Mouse (Mus musculus) intestine, embryonic 14.5 days (tissue): Measurements from ENCODE around the gene Dok4. TPM values are rescaled to one million over a fixed set of nuclear protein-coding genes. Genes with fewer than 3 reads are reported as not detected.
"Not testable (repeated sequence)": the region's sequence is repeated elsewhere in the genome, so short reads cannot be mapped to it uniquely, and the experiment has no call there.

Experiments used
- ATAC-seq: fragments of 200-750 bp; cut with Nextera tagmentation; replicated peaks from 2 replicates; pipeline ENCODE4 v1.8.0; 2017; ENCODE audit warnings: low read depth, moderate number of reproducible peaks, moderate TSS enrichment, moderate library complexity; ENCODE audit not compliant: low FRiP score, low TSS enrichment
- DNase-seq: peaks from one replicate; pipeline ENCODE4 v3.0.0-alpha.2; 2018; ENCODE audit warnings: low spot score
- H3K27ac ChIP-seq: fragments of 300-500 bp; sonication (generic); 2 replicates; pipeline ENCODE4 v1.5.1; 2014; ENCODE audit warnings: low read depth, mild to moderate bottlenecking, control low read depth
- H3K27me3 ChIP-seq: fragments of 300-500 bp; sonication (generic); replicated peaks from 2 replicates; pipeline ENCODE4 v1.6.1; 2014; ENCODE audit warnings: low read length, control low read depth; ENCODE audit not compliant: control insufficient read depth, insufficient read depth
- H3K36me3 ChIP-seq: fragments of 300-500 bp; sonication (generic); 2 replicates; pipeline ENCODE4 v1.6.1; 2014; ENCODE audit warnings: low read length, control low read depth; ENCODE audit not compliant: control insufficient read depth, insufficient read depth
- H3K4me1 ChIP-seq: fragments of 300-500 bp; sonication (generic); replicated peaks from 2 replicates; pipeline ENCODE4 v1.6.1; 2014; ENCODE audit warnings: low read length, control low read depth, mixed read lengths; ENCODE audit not compliant: control insufficient read depth, insufficient read depth
- H3K4me2 ChIP-seq: fragments of 300-500 bp; sonication (generic); 2 replicates; pipeline ENCODE4 v1.6.1; 2014; ENCODE audit warnings: low read length
- H3K4me3 ChIP-seq: fragments of 300-500 bp; sonication (generic); 2 replicates; pipeline ENCODE4 v1.5.1; 2014; ENCODE audit warnings: low read depth, low read length, control low read depth, mixed read lengths
- H3K9ac ChIP-seq: fragments of 300-500 bp; sonication (generic); 2 replicates; pipeline ENCODE4 v1.6.1; 2014; ENCODE audit warnings: mild to moderate bottlenecking, low read length
- H3K9me3 ChIP-seq: fragments of 300-500 bp; sonication (generic); 2 replicates; pipeline ENCODE4 v1.6.1; 2016; ENCODE audit warnings: low read length, control low read depth; ENCODE audit not compliant: control insufficient read depth
- WGBS: fragments of 180-500 bp; shearing (Covaris S2); extraction: QIAGEN DNeasy Blood & Tissue Kit; methylation state at CpG from one replicate; pipeline ENCODE4 v1.1.7; 2014; 5-methylcytosine and 5-hydroxymethylcytosine counted together
- polyA plus RNA-seq: library from polyadenylated mRNA; unstranded; fragments of >200 nt; fragmentation: Nextera tagmentation; extraction: Ambion mirVana; gene quantifications from 2 replicates; pipeline ENCODE4 v1.2.1, GENCODE M21; 2014

The Dok4 gene
- polyA plus RNA-seq, 1 experiment from 2014 or later: 27.7 TPM

- no peak for ATAC-seq
- H3K36me3 ChIP-seq: peaks cover 48% of the 10 kb centered on the region
Measured at GRCm38 (mm10) chr8:94866921-94867320, 9.2 kb downstream of the Dok4 start.

DNA sequence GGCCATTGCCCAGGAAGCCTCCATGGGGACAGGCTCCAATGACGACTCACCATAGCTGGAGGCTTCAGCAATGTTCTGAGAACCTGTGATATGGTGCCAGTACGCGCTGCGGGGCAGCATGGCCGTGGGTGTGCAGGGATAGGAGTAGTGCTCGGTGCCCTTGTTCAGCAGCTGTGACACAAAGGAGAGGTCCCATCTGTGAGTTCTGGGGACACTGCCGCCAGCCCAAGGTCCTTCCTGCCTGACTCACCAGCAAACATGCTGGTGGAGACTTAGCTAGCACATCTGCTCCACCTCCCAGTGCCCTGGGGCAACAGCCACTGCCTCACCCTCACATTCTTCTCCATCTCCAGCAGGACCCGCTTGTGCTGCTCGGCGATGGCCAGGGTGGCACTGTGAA is 10.8 kb downstream of the Dok4 start:
- H3K9ac ChIP-seq: no peak overlapping the region
- H3K36me3 ChIP-seq: peaks cover 63% of the 10 kb centered on the region
- 85% methylated on average over 10 of the region's 10 CpGs for WGBS

More at GRCm38 (mm10) chr8:94866921-94867320, 9.2 kb downstream of the Dok4 start:
- Histone ChIP-seq H3K4me3 (no peak overlapping the region), H3K4me2 (no peak overlapping the region), H3K27ac (no peak overlapping the region), H3K27me3 (no peaks in the 10 kb centered on the region), H3K9me3 (no peaks in the 10 kb centered on the region), H3K4me1 (peaks cover 18% of the 10 kb centered on the region), H3K9ac (no peak overlapping the region)
- 89% methylated on average over 9 of the region's 9 CpGs for WGBS
- no peak for DNase-seq

GRCm38 (mm10) chr8:94863897-94864673 is 12.0 kb downstream of the Dok4 start:
- no peak overlapping the region for H3K4me3 ChIP-seq
- H3K4me1 ChIP-seq: 0 out of 2 replicates have a peak, but pooled peaks cover 3% of the 10 kb centered on the region
- peaks cover 67% of the 10 kb centered on the region for H3K36me3 ChIP-seq
- no peak overlapping the region for H3K27ac ChIP-seq
- H3K4me2 ChIP-seq: no peak overlapping the region
- H3K9ac ChIP-seq: no peak overlapping the region
- WGBS: 70% methylated on average over 10 of the region's 10 CpGs
- ATAC-seq (no peak), DNase-seq (no peak)
- H3K27me3 ChIP-seq: no peaks in the 10 kb centered on the region
- no peaks in the 10 kb centered on the region for H3K9me3 ChIP-seq

More for the DNA sequence above, 10.8 kb downstream of the Dok4 start:
- H3K27ac ChIP-seq: no peak overlapping the region
- no peak overlapping the region for H3K4me2 ChIP-seq
- no peak overlapping the region for H3K4me3 ChIP-seq
- no peak for ATAC-seq
- 0 out of 2 replicates have a peak, but pooled peaks cover 6% of the 10 kb centered on the region for H3K4me1 ChIP-seq
- DNase-seq: no peak
- no peaks in the 10 kb centered on the region for H3K27me3 ChIP-seq
- H3K9me3 ChIP-seq: no peaks in the 10 kb centered on the region

- no peak overlapping the region for H3K4me3 ChIP-seq
- ATAC-seq (no peak), DNase-seq (no peak)
- peaks cover 67% of the 10 kb centered on the region for H3K36me3 ChIP-seq
- WGBS: 83% methylated on average over 12 of the region's 12 CpGs
- H3K9ac ChIP-seq: no peak overlapping the region
- H3K9me3 ChIP-seq: no peaks in the 10 kb centered on the region
- no peak overlapping the region for H3K27ac ChIP-seq
- H3K4me2 ChIP-seq: no peak overlapping the region
- peaks cover 13% of the 10 kb centered on the region; the same call in 1 of the 2 replicates for H3K4me1 ChIP-seq
- H3K27me3 ChIP-seq: no peaks in the 10 kb centered on the region
Measured at GRCm38 (mm10) chr8:94862487-94863220, 13.5 kb downstream of the Dok4 start.

DNA sequence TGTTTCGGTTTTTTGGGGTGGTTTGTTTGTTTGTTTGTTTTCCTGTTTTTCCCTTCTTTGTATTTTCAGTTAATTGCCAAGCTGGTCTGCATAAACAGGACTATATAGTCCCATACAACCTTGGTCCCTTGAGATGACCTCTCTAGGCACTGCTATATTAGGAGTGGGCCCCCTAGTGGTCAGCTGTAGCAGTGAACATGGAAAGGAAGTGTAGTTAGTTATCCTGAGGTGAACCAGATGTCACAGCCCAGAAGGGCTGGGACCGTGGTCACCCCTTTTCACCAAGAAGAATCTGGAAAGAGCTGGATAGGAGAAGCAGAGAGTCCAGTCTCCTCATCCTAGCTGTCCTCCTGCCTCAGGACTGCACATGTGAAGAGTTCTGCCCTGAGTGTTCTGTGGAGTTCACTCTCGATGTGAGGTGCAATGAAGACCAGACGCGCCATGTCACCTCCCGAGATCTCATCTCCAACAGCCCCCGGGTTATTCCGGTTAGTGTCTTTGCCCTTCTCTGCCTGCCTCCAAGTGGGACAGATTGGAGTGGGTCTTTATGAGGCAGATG is 14.7 kb downstream of the Dok4 start:
- no peak overlapping the region for H3K9ac ChIP-seq
- peaks cover 60% of the 10 kb centered on the region for H3K36me3 ChIP-seq
- H3K27ac ChIP-seq: no peak overlapping the region
- H3K9me3 ChIP-seq: no peaks in the 10 kb centered on the region
- H3K4me2 ChIP-seq: no peak overlapping the region
- peaks cover 13% of the 10 kb centered on the region; the same call in 1 of the 2 replicates for H3K4me1 ChIP-seq
- H3K4me3 ChIP-seq: no peak overlapping the region
- ATAC-seq (no peak), DNase-seq (peak; percentile 76)
- 72% methylated on average over 8 of the region's 8 CpGs for WGBS
- H3K27me3 ChIP-seq: no peaks in the 10 kb centered on the region

- Histone ChIP-seq H3K27me3 (no peaks in the 10 kb centered on the region), H3K4me2 (peak within 1 kb of the TSS; percentile 87), H3K9me3 (no peaks in the 10 kb centered on the region), H3K27ac (peak within 1 kb of the TSS; percentile 70), H3K36me3 (peaks cover 47% of the 10 kb centered on the region), H3K4me1 (peaks cover 13% of the 10 kb centered on the region; the same call in 1 of the 2 replicates), H3K9ac (peak within 1 kb of the TSS; percentile 91), H3K4me3 (peak within 1 kb of the TSS; percentile 99)
- DNase-seq (peak; percentile 98), ATAC-seq (peak; percentile 74)
- WGBS: under 1% methylated on average over 68 of the region's 68 CpGs
Measured at GRCm38 (mm10) chr8:94857346-94858173, 18.6 kb downstream of the Dok4 start, which contains the start of gene Polr2c. TSS of gene Polr2c (plus strand) at chr8:94857450.

- H3K36me3 ChIP-seq: peaks cover 47% of the 10 kb centered on the region
- 0 out of 2 replicates have a peak overlapping the region, but pooled peaks have one; percentile 70 for H3K27ac ChIP-seq
- H3K4me2 ChIP-seq: peak overlapping the region; percentile 28; the same call in 1 of the 2 replicates
- H3K4me1 ChIP-seq: peaks cover 13% of the 10 kb centered on the region; the same call in 1 of the 2 replicates
- H3K9ac ChIP-seq: no peak overlapping the region
- DNase-seq (no peak), ATAC-seq (no peak)
- 29% methylated on average over 5 of the region's 5 CpGs for WGBS
- no peaks in the 10 kb centered on the region for H3K9me3 ChIP-seq
- H3K4me3 ChIP-seq: peak overlapping the region; percentile 99; the same call in 1 of the 2 replicates
- no peaks in the 10 kb centered on the region for H3K27me3 ChIP-seq
Measured at GRCm38 (mm10) chr8:94857011-94857345, 19.2 kb downstream of the Dok4 start.

DNA sequence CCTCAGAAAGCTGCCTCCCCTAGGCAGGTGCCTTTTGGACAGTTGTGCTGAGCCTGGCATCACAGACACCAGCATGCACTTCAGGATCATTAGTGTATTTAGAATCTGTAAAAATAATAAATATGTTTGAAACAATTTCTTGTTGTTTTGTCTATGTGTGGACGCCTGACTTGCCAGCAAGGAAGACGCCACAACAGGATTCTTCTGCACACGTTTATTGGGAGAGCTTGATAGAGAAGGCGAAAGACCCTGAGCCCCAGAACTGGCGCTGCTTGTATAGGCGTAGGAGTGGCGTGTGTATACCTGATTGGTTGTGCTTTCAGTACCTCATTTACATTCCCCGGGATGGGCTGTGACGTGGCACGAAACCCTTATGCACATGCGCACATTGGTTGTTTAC is 21.4 kb downstream of the Dok4 start:
- ATAC-seq, H3K4me2 ChIP-seq, H3K9me3 ChIP-seq, DNase-seq, H3K27ac ChIP-seq, H3K9ac ChIP-seq, H3K27me3 ChIP-seq, H3K4me3 ChIP-seq: not testable (repeated sequence)
- 90% methylated on average over 11 of the region's 11 CpGs for WGBS
- H3K4me1 ChIP-seq: peaks cover 13% of the 10 kb centered on the region; the same call in 1 of the 2 replicates
- peaks cover 50% of the 10 kb centered on the region for H3K36me3 ChIP-seq
